Mouse (Mus musculus): ENCODE data around the gene Tars.

The Tars gene

DNA sequence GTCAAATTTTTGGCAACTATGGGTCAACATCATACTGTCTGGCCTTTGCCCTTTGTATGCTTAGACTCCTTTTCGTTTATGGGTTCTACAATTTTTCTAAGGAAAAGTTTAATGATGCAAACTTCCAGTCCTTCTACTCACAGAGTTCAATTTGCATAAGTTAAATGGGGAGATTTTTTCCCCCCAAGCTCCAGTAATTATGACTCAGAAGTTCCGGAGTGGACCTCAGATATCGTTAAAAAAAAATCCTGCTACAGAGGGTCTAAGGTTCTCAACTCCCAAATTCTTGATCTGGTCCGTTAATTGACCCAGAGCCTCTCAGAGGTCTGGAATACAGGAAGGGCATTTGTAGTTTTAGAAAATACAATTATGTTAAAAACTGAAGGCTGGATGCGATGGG, 37.6 kb downstream of the Tars start:
- no peak for DNase-seq (ENCODE audit: low spot score in 2 of 2)

DNA sequence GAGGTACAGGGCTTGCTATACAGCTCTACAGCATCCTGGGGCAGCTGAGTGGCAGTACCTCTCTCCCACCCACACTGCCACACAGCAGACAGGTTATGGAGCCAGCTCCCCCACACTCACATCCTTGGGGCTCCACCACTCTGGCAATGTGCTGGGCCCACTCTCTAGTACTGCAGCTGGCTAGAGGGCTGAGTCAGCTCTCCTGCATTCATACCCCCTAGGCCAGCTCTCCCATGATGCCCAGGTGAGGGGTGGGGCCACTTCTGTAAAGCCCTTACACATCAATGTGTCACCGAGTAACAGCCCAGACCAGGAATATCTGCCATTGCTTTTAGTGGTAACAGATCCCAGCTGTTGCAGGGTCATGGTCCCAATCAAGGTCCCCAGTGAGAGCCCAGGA, 38.6 kb downstream of the Tars start:
- no peak for DNase-seq (ENCODE audit: low spot score in 2 of 2)

DNA sequence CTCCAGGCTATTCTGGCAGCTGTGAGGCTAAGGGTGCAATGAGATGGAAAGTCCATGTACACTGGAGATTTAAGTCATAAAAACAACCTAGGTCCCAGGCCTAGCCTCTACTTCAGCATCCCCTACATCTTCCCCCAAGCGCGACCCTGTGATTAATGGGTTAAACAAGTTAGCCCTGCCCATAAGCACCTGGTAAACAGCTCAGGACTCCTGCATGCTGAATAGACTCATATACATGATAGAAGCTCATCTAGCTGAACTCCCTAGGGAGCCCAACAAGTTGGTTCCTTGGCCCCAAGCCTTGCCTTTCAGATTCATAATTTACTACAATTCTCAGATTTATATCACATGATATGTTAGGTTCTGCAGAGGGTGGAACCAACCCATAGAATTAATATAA, 42.0 kb downstream of the Tars start:
- no peak for DNase-seq (ENCODE audit: low spot score in 2 of 2)

DNA sequence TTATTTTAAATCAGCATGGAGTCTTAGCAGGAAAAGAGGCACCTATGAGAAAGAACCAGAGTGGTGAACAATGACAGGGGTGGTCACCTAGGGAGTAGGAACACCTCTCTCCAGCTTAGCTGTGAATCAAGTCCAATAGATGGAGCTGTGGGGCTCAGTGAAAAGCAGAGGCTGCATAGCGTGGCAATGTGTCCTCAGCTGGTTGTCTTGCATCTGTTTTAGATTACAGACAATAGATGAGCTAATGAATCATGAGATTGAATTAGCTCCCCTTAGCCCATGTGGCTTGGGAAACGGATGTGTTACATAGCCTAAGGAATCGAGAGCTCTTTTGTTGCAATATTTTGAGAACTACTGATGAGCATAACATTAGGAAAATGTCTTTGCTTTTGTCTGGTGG, 43.6 kb downstream of the Tars start:
- no peak for DNase-seq (ENCODE audit: low spot score in 2 of 2)

DNA sequence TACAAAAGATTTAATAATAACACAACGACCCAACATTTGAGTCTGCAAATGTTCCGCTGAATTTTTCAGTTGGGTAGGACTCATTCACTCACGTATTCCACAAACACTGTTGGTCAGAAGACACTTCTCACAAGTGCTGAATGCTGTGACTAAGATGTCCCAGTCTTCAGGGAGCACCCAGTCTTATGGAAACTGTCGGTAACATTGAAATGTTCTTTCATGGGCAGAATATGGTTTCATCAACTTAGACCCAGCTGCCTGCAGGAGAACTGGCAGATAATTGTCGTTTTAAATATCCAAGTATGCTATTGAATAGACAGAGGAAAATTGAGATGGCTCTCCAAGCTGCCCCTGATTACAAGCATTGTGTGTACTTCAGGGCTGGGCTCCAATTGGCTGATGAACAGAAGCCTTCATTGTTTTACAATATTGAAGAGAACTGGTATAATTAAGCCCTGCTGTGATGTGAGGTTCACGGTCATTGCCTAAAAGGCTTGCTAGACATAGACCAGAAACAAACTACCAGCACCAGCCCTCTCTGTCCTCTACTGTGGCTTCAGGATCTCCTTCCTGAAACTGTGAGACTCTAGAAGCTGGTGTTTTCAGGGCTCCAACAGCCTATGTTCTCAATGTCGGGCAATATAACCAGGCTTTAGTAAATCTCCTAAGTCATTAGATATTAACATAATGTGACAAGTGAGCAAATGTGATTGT, 59.8 kb downstream of the Tars start:
- peak; percentile 49 to 51 for DNase-seq (ENCODE audit: low spot score in 2 of 2)
